Mouse (Mus musculus) ES-E14 (cell line): ENCODE data around the gene Krtap15.

Experiments used
- CHD2 ChIP-seq: IDR thresholded peaks from 2 replicates; pipeline ENCODE4 v1.6.1; 2014; ENCODE audit warnings: mild to moderate bottlenecking, low read depth, low read length, inconsistent platforms
- HCFC1 ChIP-seq: IDR thresholded peaks from 2 replicates; pipeline ENCODE4 v1.6.1; 2012; ENCODE audit warnings: low read length, inconsistent platforms, borderline replicate concordance; ENCODE audit not compliant: insufficient read depth
- ZC3H11A ChIP-seq: IDR thresholded peaks from 2 replicates; pipeline ENCODE4 v1.6.1; 2012; ENCODE audit warnings: low read depth, mild to moderate bottlenecking, inconsistent platforms, low read length, borderline replicate concordance
- ZNF384 ChIP-seq: IDR thresholded peaks from 2 replicates; pipeline ENCODE4 v1.6.1; 2012; ENCODE audit warnings: low read depth, low read length, inconsistent platforms

GRCm38 (mm10) chr16:88823736-88824135, 3.7 kb downstream of the Krtap15 start:
- no peak for TF ChIP-seq ZNF384
- no peak for TF ChIP-seq CHD2
- TF ChIP-seq ZC3H11A, result no peak
- TF ChIP-seq HCFC1, result no peak
